Mouse (Mus musculus) T-cell, adult 2 months (primary cell): ENCODE measurements around the gene Foxa1.

Source experiments
- DNase-seq: peaks from one replicate; pipeline ENCODE4 v3.0.0; 2022; ENCODE audit warnings: low spot score

The Foxa1 gene

DNA sequence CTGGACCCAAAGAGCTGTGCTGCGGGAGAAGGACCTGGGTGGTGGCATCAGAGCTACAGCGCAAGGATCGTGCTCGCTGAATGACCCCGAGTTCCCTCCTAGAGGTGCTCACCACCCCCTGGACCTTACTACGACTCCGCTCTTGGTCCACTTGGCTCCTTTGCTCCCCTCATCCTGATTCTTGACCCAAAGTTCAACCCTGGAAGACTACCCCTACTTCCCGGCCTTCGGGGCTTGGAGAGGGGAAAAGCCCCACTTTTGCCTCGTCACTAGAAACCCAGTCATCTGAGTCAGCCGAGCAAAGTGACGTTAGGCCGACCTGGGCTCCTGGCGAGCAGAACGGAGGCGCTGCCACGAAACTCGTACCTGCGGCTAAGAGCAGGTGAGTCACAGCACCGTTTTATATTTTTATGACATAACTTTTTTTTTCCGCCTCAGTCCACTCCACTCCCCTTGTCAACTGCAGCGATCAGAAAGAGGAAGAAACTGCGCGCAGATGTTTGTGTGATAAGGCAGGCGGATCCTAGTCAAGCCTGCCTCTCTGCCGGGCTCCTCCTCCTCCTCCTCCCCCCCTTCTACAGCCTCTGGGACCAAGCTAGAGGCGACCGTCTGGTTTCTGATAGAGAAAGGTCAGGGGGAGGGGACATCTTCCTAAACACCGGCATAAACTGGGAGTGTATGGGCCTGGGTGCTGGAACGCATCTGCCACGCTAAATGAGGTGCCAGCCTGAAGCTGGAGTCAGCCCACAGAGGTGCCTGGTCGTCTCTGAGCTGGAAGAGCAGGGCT, at the start of gene Foxa1:
Gene Foxa1, minus strand, starts transcription at position 502 of the 787 bp plus-strand sequence.
- DNase-seq = no peak

DNA sequence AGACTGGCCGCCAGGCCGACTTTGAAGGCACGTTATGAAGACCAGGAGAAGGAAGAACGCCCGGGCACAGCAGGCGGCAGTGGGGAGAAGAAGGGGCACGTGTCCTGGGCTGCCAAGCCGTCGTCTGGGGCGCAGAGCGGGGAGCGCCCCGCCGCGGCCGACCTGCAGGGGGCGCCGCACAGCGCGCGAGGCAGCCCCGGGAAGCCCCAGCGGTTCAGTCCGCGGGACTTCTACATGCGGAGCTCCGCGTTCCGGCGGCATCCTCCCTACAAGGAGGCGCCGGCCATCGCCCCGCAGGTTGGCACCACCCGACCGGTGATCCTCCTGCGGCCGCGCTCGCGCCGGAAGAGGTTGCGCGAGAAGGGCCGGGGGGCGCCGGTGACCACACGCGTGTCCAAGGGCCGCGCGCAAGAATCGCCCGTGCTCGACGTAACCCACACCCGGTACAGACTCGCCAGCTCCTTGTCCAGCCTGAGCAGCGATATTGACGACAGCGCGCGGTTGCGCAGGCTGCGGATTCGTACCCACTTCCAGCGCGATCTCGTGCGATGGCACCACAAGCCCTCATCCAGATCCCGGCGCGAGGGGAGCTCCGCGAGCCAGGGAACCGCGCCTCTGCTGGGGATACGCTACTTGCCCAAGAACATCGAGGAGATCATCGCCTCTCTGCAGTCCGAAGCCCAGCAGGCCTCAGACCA, 29.4 kb upstream of the Foxa1 start:
- DNase-seq = no peak

GRCm38 (mm10) chr12:57572415-57572814, 25.7 kb upstream of the Foxa1 start:
- DNase-seq = no peak

GRCm38 (mm10) chr12:57571773-57572172, 25.1 kb upstream of the Foxa1 start:
- DNase-seq = no peak

DNA sequence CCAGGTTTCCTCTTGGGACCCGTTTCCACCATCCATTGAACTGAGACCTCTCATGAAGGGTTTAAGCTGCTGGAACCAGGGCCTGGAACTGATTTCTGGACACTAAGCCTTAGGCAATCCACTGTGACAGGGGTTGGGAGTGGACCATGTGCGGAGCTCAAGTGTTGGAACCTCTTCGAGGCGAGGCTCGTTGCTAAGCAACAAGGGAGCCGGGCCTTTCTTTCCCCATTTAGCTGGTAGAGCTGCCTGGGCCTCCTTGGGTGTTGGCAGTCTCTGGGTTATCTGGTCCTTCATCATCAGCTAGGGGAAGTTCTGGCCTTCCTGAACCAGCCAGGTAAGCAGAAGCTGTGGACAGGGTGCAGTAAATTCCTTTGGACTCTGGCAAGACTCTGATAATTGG, 17.2 kb upstream of the Foxa1 start, which contains the start of gene Ttc6:
Gene Ttc6, plus strand, starts transcription at position 205 of the 400 bp plus-strand sequence.
- no peak for DNase-seq

GRCm38 (mm10) chr12:57554091-57554490, 7.4 kb upstream of the Foxa1 start:
- no peak for DNase-seq

- DNase-seq = no peak
Measured at GRCm38 (mm10) chr12:57552286-57552685, 5.6 kb upstream of the Foxa1 start.

- no peak for DNase-seq
Measured at GRCm38 (mm10) chr12:57550881-57551280, 4.2 kb upstream of the Foxa1 start.

- DNase-seq = no peak
Measured at GRCm38 (mm10) chr12:57550181-57550808, 3.6 kb upstream of the Foxa1 start.

- no peak for DNase-seq
Measured at GRCm38 (mm10) chr12:57549667-57550160, 3.0 kb upstream of the Foxa1 start.

DNA sequence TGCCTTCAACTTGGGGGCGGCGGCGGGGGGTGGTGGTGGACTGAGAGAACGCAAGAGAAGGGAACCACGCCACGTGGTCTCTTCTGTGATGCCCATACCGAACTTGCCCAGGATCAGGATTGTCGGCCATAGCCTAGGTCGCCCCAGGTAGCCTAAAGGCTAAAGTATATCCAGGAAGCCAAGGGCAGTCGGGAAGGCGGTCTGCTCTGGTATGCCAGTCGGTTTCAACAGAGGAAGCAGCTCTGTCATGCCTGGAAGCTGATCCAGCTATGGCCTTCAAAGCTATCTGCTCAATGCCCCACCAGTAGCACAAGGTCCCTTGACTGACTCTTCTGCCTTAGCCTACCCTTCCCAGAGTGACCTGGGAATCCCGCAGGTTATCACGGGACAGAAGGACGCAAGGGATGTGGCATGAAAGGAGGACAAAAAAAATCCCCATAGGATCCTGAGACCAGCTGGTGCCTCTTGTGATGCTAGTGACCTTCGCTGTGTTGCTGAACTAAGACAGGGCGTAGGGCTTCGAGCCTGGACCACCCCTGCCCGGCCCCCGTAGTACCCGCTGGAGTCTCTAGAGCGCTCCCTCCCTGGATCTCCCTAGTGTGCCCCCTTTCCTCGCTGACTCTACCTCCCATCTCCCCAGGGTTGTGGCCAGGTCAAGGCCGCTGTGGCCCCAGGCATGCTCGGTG, 2.4 kb upstream of the Foxa1 start:
- no peak for DNase-seq

GRCm38 (mm10) chr12:57548352-57548980, 1.8 kb upstream of the Foxa1 start:
- DNase-seq = no peak

GRCm38 (mm10) chr12:57547890-57548289, 1.2 kb upstream of the Foxa1 start:
- no peak for DNase-seq

DNA sequence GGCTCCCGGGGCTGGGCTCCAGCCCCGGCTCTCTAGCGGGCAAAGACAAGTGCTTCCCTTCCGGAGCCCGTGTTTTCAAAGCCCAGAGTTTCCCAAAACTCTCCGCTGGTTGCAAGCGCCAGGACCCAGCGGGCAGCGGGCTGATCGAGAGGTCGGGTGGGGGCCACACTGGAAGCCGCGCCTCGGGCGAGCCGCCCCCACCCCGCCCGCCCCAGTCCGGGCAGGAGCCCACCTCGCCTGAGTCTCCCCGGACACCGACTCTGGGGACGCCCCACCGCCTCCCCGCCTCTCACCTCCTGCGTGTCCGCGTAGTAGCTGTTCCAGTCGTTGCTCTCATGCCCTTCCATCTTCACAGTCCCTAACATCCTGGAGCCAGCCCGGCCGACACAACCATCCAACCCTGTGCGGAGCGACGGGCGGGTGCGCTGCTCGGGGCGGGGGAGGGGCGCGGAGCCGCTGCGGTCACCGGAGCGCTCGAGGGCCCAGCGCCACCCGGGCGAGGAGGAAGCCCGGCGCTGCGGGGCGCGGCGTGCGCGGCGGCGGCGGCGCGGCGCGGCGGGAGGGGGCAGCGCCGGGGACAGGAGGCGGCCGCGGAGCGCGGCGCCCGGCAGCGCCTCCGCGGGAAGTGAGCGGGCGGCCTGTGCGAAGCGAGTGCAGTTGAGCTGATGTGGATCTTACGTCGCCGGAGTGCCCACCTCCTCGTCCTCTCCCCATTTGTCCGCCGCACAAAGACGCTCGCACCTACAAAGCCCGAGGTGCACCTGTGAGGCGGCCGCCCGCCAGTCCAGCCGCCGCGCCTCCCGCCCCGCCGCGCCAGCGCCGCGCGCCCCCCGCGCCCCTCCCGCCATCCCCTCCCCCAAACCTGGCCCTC, 1.1 kb downstream of the Foxa1 start:
- no peak for DNase-seq

- DNase-seq = no peak
Measured at GRCm38 (mm10) chr12:57544641-57545370, 1.9 kb downstream of the Foxa1 start.

DNA sequence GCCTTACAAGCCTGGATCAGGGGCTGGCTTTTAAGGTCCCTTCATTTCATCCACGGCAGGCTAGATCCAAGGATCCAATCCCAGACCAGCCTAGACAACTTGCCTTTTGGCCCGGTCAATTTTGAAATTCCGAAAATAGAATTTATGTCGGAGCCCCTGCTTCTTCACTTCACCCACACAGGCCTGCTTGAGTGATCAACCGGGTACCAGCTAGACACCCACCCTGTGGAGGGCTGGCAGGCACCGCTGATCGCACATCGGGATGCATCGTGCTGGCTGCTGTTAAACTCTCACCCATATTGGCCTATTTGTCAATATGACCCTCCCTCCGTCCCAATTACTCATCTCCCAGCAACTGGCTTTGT, 3.1 kb downstream of the Foxa1 start:
- DNase-seq = no peak

DNA sequence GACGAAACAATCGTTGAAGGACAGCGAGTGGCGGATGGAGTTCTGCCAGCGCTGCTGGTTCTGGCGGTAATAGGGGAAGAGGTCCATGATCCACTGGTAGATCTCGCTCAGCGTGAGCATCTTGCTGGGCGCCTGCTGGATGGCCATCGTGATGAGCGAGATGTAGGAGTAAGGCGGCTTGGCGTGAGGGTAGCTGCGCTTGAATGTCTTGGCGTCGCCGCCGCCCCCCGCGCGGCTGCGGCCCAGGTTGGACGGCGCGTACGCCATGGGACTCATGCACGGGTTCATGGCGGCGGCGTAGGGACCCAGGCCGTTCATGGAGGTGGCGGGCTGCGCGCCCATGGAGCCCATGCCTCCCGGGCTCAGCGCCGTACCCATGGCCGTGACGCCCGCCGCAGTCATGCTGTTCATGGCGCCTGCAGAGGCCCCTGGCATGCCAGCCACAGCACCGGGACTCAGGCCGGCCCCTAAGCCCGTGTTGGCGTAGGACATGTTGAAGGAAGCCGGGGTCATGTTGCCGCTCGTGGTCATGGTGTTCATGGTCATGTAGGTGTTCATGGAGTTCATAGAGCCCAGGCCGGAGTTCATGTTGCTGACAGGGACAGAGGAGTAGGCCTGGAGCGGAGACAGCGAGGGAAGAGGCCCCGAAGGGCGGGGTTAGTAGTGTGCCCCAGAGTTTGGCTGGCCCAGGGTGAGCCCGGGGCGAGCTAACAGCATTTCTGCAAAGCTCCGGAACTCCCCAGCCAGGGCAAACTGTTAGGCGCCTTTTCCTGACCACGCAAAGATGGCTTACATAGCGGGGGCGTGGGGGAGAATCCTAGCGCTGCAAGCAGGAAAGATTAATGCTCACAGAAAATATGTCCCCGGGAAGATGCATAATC, 3.7 kb downstream of the Foxa1 start:
- no peak for DNase-seq

DNA sequence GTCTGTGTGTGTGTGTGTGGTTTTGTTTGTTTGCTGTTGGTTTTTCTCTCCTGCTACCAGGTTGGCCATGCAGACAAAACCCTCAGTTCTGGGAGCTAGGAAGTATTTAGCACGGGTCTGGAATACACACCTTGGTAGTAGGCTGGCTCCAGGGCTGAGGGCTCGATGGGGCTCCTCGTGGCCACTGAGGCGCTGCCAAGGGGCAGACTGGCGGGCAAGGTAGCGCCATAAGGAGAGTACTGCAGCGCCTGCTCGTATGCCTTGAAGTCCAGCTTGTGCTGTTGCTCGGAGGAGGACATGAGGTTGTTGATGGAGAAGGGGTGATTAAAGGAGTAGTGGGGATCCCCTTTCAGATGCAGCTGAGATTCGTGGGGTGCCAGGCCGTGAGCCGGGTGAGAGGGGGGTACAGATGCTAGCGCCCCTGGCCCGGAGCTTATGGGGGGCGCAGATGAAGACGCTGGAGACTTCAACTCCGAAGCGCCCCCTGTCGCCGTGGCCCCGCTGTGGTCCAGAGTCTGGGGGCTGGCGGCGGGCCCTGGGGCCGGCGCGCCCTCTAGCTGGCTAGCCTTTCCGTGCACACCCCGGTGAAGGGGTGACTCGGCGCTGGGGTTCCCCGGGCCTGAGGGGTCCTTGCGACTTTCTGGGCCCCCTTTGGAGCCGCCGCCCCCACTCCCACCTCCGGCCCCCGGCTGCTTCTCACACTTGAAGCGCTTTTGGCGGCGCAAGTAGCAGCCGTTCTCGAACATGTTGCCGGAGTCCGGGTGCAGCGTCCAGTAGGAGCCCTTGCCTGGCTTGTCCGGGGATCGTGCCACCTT, 4.6 kb downstream of the Foxa1 start:
- DNase-seq = no peak
